Mouse (Mus musculus): ENCODE measurements around the gene Wrb.
"Not testable (repeated sequence)": the region's sequence is repeated elsewhere in the genome, so short reads cannot be mapped to it uniquely, and the experiment has no call there.

Wrb gene

GRCm38 (mm10) chr16:96145110-96145800, at the start of gene Wrb:
Wrb (plus strand) TSS chr16:96145407.
- DNase-seq (ENCODE audit: low read depth, low spot score) = peak; percentile 98

GRCm38 (mm10) chr16:96095966-96096365, 49.2 kb upstream of the Wrb start:
- DNase-seq (ENCODE audit: low read depth, low spot score) = no peak

GRCm38 (mm10) chr16:96097811-96098210, 47.4 kb upstream of the Wrb start:
- not testable (repeated sequence) for DNase-seq (ENCODE audit: low read depth, low spot score)

- DNase-seq (ENCODE audit: low read depth, low spot score) = no peak
Measured at GRCm38 (mm10) chr16:96103036-96103435, 42.2 kb upstream of the Wrb start.

GRCm38 (mm10) chr16:96109673-96110072, 35.5 kb upstream of the Wrb start:
- DNase-seq (ENCODE audit: low read depth, low spot score) = no peak

GRCm38 (mm10) chr16:96110655-96111345, 34.4 kb upstream of the Wrb start:
- DNase-seq (ENCODE audit: low read depth, low spot score) = no peak

GRCm38 (mm10) chr16:96112769-96113168, 32.4 kb upstream of the Wrb start:
- DNase-seq (ENCODE audit: low read depth, low spot score) = no peak

- no peak for DNase-seq (ENCODE audit: low read depth, low spot score)
Measured at GRCm38 (mm10) chr16:96114729-96115128, 30.5 kb upstream of the Wrb start.

- DNase-seq (ENCODE audit: low read depth, low spot score) = no peak
Measured at GRCm38 (mm10) chr16:96120022-96120623, 25.1 kb upstream of the Wrb start.

GRCm38 (mm10) chr16:96126684-96127171, 18.5 kb upstream of the Wrb start:
- no peak for DNase-seq (ENCODE audit: low read depth, low spot score)

GRCm38 (mm10) chr16:96127288-96127656, 17.9 kb upstream of the Wrb start:
- DNase-seq (ENCODE audit: low read depth, low spot score) = peak; percentile 17

- DNase-seq (ENCODE audit: low read depth, low spot score) = peak; percentile 95
Measured at GRCm38 (mm10) chr16:96127657-96128344, 17.4 kb upstream of the Wrb start, which contains the start of gene Hmgn1. Hmgn1 (minus strand) TSS chr16:96127729.

GRCm38 (mm10) chr16:96128466-96128865, 16.7 kb upstream of the Wrb start:
- no peak for DNase-seq (ENCODE audit: low read depth, low spot score)

GRCm38 (mm10) chr16:96144748-96145109, 478 bp upstream of the Wrb start:
- DNase-seq (ENCODE audit: low read depth, low spot score) = not testable (repeated sequence)

- no peak for DNase-seq (ENCODE audit: low read depth, low spot score)
Measured at GRCm38 (mm10) chr16:96145814-96146213, 607 bp downstream of the Wrb start.

- no peak for DNase-seq (ENCODE audit: low read depth, low spot score)
Measured at GRCm38 (mm10) chr16:96148834-96149233, 3.6 kb downstream of the Wrb start.

GRCm38 (mm10) chr16:96149311-96149710, 4.1 kb downstream of the Wrb start:
- DNase-seq (ENCODE audit: low read depth, low spot score) = no peak

- no peak for DNase-seq (ENCODE audit: low read depth, low spot score)
Measured at GRCm38 (mm10) chr16:96150995-96151394, 5.8 kb downstream of the Wrb start.

GRCm38 (mm10) chr16:96151551-96151950, 6.3 kb downstream of the Wrb start:
- no peak for DNase-seq (ENCODE audit: low read depth, low spot score)

GRCm38 (mm10) chr16:96154476-96154875, 9.3 kb downstream of the Wrb start:
- DNase-seq (ENCODE audit: low read depth, low spot score) = no peak

GRCm38 (mm10) chr16:96156019-96156418, 10.8 kb downstream of the Wrb start:
- DNase-seq (ENCODE audit: low read depth, low spot score) = peak; percentile 87

- peak; percentile 86 for DNase-seq (ENCODE audit: low read depth, low spot score)
Measured at GRCm38 (mm10) chr16:96157171-96157570, 12.0 kb downstream of the Wrb start.

Measured in telencephalon, adult 2 months (tissue).